8 mouse cellular contexts compared by ENCODE assay signal in the genomic region with DNA sequence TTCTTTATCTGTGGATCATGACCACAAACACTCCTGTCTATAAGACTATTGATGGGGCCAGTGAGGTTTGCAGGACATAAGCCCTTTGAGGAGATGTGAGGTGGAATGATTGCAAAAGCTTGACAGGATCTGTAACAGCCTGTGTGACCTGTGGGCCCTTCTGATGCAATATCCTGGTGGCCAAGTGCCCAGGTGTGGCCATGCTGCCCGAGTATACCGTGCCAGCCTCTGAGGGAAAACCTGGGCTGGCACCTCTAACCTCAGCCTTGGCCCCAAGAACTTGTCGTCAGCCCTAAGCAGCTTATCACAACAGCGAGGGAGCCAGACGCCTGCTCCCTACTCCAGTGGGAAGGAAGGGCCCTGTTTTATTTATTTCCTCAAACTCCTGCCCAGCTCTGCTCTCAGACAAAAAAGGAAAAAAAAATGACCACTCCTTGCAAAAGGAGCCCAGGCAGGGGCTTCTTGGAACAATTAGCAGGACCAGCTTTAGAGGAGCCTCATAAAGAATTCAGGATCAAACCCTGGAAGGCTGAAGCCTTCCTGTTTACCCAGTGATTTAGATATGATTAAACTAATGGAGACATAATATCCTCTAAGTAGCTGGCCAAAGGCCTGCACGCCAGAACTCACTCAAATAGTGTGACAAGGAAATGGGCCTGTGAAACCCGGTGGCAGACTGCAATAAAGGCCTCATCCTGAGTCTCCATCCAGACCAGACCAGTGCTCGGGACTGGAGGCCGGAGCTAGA. TPM values are rescaled to one million over a fixed set of nuclear protein-coding genes. Genes with fewer than 3 reads are reported as not detected.
DNase-seq lines count a peak whose midpoint lies in the region; ATAC-seq and TF ChIP-seq lines count a peak whose summit lies in the region.
"Had no signal": no experiment of that assay in that cellular context is flagged by ENCODE, and none has a peak within 500 bp of the region (broad histone marks: within the 10 kb centered on the region; RNA-seq: fewer than 3 reads in every experiment).

No protein-coding gene starts in this region.

- H3K4me3 ChIP-seq in midbrain, embryonic 10.5 days = no peak overlapping the region
- no peak overlapping the region for H3K4me3 ChIP-seq in midbrain, embryonic 14.5 days (replicated peaks; ENCODE audit: low read depth, low read length)
- no peak overlapping the region for H3K4me3 ChIP-seq in stomach, postnatal 0 days (ENCODE audit: low read depth, low read length)

- TF ChIP-seq CTCF in stomach, postnatal 0 days (IDR thresholded peaks at IDR 0.05; ENCODE audit: low read depth) = no peak

- no peaks in the 10 kb centered on the region for H3K36me3 ChIP-seq in midbrain, embryonic 10.5 days
- no peaks in the 10 kb centered on the region for H3K36me3 ChIP-seq in midbrain, embryonic 14.5 days (ENCODE audit: control insufficient read depth, insufficient read depth, low read length)
- no peaks in the 10 kb centered on the region for H3K36me3 ChIP-seq in stomach, postnatal 0 days (ENCODE audit: control insufficient read depth, insufficient read depth, low read length)

- H3K9me3 ChIP-seq in midbrain, embryonic 10.5 days (replicated peaks) = no peaks in the 10 kb centered on the region
- no peaks in the 10 kb centered on the region for H3K9me3 ChIP-seq in midbrain, embryonic 14.5 days (ENCODE audit: control insufficient read depth, low read length)
- H3K9me3 ChIP-seq in stomach, postnatal 0 days (ENCODE audit: control insufficient read depth, low read length) = no peaks in the 10 kb centered on the region

- 59% methylated on average over 9 of the region's 9 CpGs for WGBS in midbrain, embryonic 10.5 days
- 69% methylated on average over 9 of the region's 9 CpGs for WGBS in midbrain, embryonic 14.5 days
- WGBS in stomach, postnatal 0 days = 39% methylated on average over 9 of the region's 9 CpGs

- no peaks in the 10 kb centered on the region; the same call in 1 of the 2 replicates for H3K27me3 ChIP-seq in midbrain, embryonic 10.5 days (ENCODE audit: low read depth, poor library complexity, severe bottlenecking)
- H3K27me3 ChIP-seq in midbrain, embryonic 14.5 days (ENCODE audit: control insufficient read depth, insufficient read depth, low read length) = no peaks in the 10 kb centered on the region
- H3K27me3 ChIP-seq in stomach, postnatal 0 days (ENCODE audit: control insufficient read depth, insufficient read depth, low read length) = no peaks in the 10 kb centered on the region

- TF ChIP-seq EP300 in stomach, postnatal 0 days (optimal IDR thresholded peaks at IDR 0.05) = peak; percentile 52

- peaks cover 23% of the 10 kb centered on the region for H3K4me1 ChIP-seq in midbrain, embryonic 10.5 days
- no peaks in the 10 kb centered on the region for H3K4me1 ChIP-seq in midbrain, embryonic 14.5 days (ENCODE audit: control insufficient read depth, insufficient read depth, low read length)
- no peaks in the 10 kb centered on the region for H3K4me1 ChIP-seq in stomach, postnatal 0 days (replicated peaks; ENCODE audit: control insufficient read depth, insufficient read depth)

- no peak overlapping the region for H3K4me2 ChIP-seq in midbrain, embryonic 14.5 days (ENCODE audit: low read length)
- H3K4me2 ChIP-seq in stomach, postnatal 0 days (replicated peaks; ENCODE audit: low read depth) = no peak overlapping the region

- ATAC-seq in midbrain, embryonic 14.5 days (ENCODE audit: low FRiP score, low TSS enrichment) = no peak
- ATAC-seq in stomach, postnatal 0 days (ENCODE audit: low FRiP score, low TSS enrichment) = peak; percentile 89
- ATAC-seq in erythroid progenitor cell, adult 5-6 weeks (replicated peaks; ENCODE audit: low FRiP score, poor library complexity, severe bottlenecking) = no peak

- H3K9ac ChIP-seq in midbrain, embryonic 14.5 days (replicated peaks; ENCODE audit: low read length) = no peak overlapping the region
- no peak overlapping the region for H3K9ac ChIP-seq in stomach, postnatal 0 days (ENCODE audit: low read length)

- no peak for DNase-seq in midbrain, embryonic 10.5 days (ENCODE audit: low spot score)
- DNase-seq in midbrain, embryonic 14.5 days = no peak
- peak; percentile 44 to 50 for DNase-seq in heart, adult 9 months (ENCODE audit: low spot score in 2 of 2)
- peak; percentile 13 to 58 for DNase-seq in kidney, postnatal 25 days
- DNase-seq in stomach, postnatal 0 days (ENCODE audit: low spot score) = peak; percentile 69
- DNase-seq in layer of hippocampus, adult 8-10 months (ENCODE audit: low spot score in 2 of 2) = no peak

- peak overlapping the region; percentile 52; the same call in 1 of the 2 replicates for H3K27ac ChIP-seq in midbrain, embryonic 10.5 days (replicated peaks)
- no peak overlapping the region for H3K27ac ChIP-seq in midbrain, embryonic 14.5 days (replicated peaks; ENCODE audit: low read depth, low read length)
- peak overlapping the region; percentile 80 for H3K27ac ChIP-seq in stomach, postnatal 0 days (replicated peaks)

RNA-seq across cellular contexts. Expression of gene Tc2n, which starts 49.2 kb away (rescaled TPM):
- polyA plus RNA-seq in midbrain, embryonic 10.5 days (2016; fragmentation: Nextera tagmentation; extraction: Ambion mirVana) = 0.04 and 0.09 TPM in 2 replicates
- polyA plus RNA-seq in midbrain, embryonic 14.5 days (2014; fragmentation: Nextera tagmentation; extraction: Ambion mirVana) = 0.34 and 0.36 TPM in 2 replicates
- 11.6 and 12.5 TPM in 2 replicates for polyA plus RNA-seq in stomach, postnatal 0 days (2015; fragmentation: Nextera tagmentation; extraction: Ambion mirVana)
- total RNA-seq in erythroid progenitor cell, adult 5-6 weeks (2015; ENCODE audit: low replicate concordance) = 1.7 TPM in 1 of 2 replicates, not detected in the other
- 0.64 TPM in 1 of 2 replicates, not detected in the other for total RNA-seq in erythroid progenitor cell, adult 5-6 weeks (2017; ENCODE audit: low replicate concordance)
- total RNA-seq in layer of hippocampus, adult 8-10 months (2022) = 1 to 10 TPM in 1 of 4 experiments, under 1 TPM in 3; 0.12 to 1.1 (median 0.66) TPM
- total RNA-seq: megakaryocyte, adult 5-6 weeks had no signal

RNA-seq across cellular contexts. Expression of gene Fbln5, which starts 51.4 kb away (rescaled TPM):
- polyA plus RNA-seq in midbrain, embryonic 10.5 days (2016; fragmentation: Nextera tagmentation; extraction: Ambion mirVana) = 11.4 and 13.9 TPM in 2 replicates
- 1.1 and 6.0 TPM in 2 replicates for polyA plus RNA-seq in midbrain, embryonic 14.5 days (2014; fragmentation: Nextera tagmentation; extraction: Ambion mirVana)
- 50.7 and 70.9 TPM in 2 replicates for polyA plus RNA-seq in stomach, postnatal 0 days (2015; fragmentation: Nextera tagmentation; extraction: Ambion mirVana)
- not detected in 2 replicates for total RNA-seq in erythroid progenitor cell, adult 5-6 weeks (2015; ENCODE audit: low replicate concordance)
- 1.3 TPM in 1 of 2 replicates, not detected in the other for total RNA-seq in erythroid progenitor cell, adult 5-6 weeks (2017; ENCODE audit: low replicate concordance)
- total RNA-seq in layer of hippocampus, adult 8-10 months (2022) = 1 to 10 TPM; 4.7 to 7.6 (median 6.0) TPM

Comparison
In these comparisons a context has a peak if more than half of its experiments do, and no peak if none do; other contexts are left out.
1. DNase-seq: peak in heart, adult 9 months (2 of 2), kidney, postnatal 25 days (2 of 2) and stomach, postnatal 0 days (single experiment); none in midbrain, embryonic 10.5 days (single experiment), midbrain, embryonic 14.5 days (single experiment) and layer of hippocampus, adult 8-10 months (0 of 2).